Mouse (Mus musculus): ENCODE results near the gene Vti1b. TPM values are rescaled to one million over a fixed set of nuclear protein-coding genes. Genes with fewer than 3 reads are reported as not detected.

Gene Vti1b
- polyA plus RNA-seq, 1 experiment from 2014 or later: 97.7 TPM

GRCm38 (mm10) chr12:79134676-79135075 is 37.8 kb downstream of the Vti1b start:
- H3K36me3 ChIP-seq: no peaks in the 10 kb centered on the region
- H3K27me3 ChIP-seq: peaks cover 40% of the 10 kb centered on the region
- H3K4me1 ChIP-seq: peaks cover 26% of the 10 kb centered on the region
- H3K4me2 ChIP-seq: no peak overlapping the region
- no peak overlapping the region for H3K4me3 ChIP-seq (replicated peaks)
- no peak for ATAC-seq (replicated peaks; ENCODE audit: low FRiP score)
- H3K27ac ChIP-seq: 0 out of 2 replicates have a peak overlapping the region, but pooled peaks have one; percentile 34
- H3K9ac ChIP-seq: no peak overlapping the region
- WGBS: 44% methylated on average over 8 of the region's 8 CpGs
- H3K9me3 ChIP-seq (replicated peaks): no peaks in the 10 kb centered on the region

- no peak for ATAC-seq (replicated peaks; ENCODE audit: low FRiP score)
- WGBS: 23% methylated on average over 5 of the region's 5 CpGs
Measured at GRCm38 (mm10) chr12:79131706-79132460, 40.6 kb downstream of the Vti1b start.

GRCm38 (mm10) chr12:79131178-79131675 is 41.2 kb downstream of the Vti1b start:
- Histone ChIP-seq H3K27me3 (peaks cover 43% of the 10 kb centered on the region), H3K36me3 (no peaks in the 10 kb centered on the region), H3K9me3 (replicated peaks) (no peaks in the 10 kb centered on the region), H3K27ac (no peak overlapping the region), H3K4me1 (peaks cover 26% of the 10 kb centered on the region), H3K4me3 (replicated peaks) (peak overlapping the region; percentile 52), H3K4me2 (peak overlapping the region; percentile 93), H3K9ac (peak overlapping the region; percentile 35; the same call in 1 of the 2 replicates)
- WGBS: under 1% methylated on average over 22 of the region's 22 CpGs
- ATAC-seq (replicated peaks; ENCODE audit: low FRiP score): no peak

More at GRCm38 (mm10) chr12:79131706-79132460, 40.6 kb downstream of the Vti1b start:
- 0 out of 2 replicates have a peak overlapping the region, but pooled peaks have one; percentile 35 for H3K9ac ChIP-seq
- H3K36me3 ChIP-seq: no peaks in the 10 kb centered on the region
- H3K4me2 ChIP-seq: peak overlapping the region; percentile 93
- no peaks in the 10 kb centered on the region for H3K9me3 ChIP-seq (replicated peaks)
- H3K4me1 ChIP-seq: peaks cover 26% of the 10 kb centered on the region
- peaks cover 43% of the 10 kb centered on the region for H3K27me3 ChIP-seq
- H3K27ac ChIP-seq: no peak overlapping the region
- peak overlapping the region; percentile 52 for H3K4me3 ChIP-seq (replicated peaks)

- Histone ChIP-seq H3K9ac (peak within 1 kb of the TSS; percentile 35; the same call in 1 of the 2 replicates), H3K9me3 (replicated peaks) (no peaks in the 10 kb centered on the region), H3K4me1 (peaks cover 25% of the 10 kb centered on the region), H3K36me3 (no peaks in the 10 kb centered on the region), H3K27me3 (peaks cover 43% of the 10 kb centered on the region), H3K4me2 (peak within 1 kb of the TSS; percentile 93), H3K27ac (no peak within 1 kb of the TSS), H3K4me3 (replicated peaks) (peak within 1 kb of the TSS; percentile 52)
- under 1% methylated on average over 47 of the region's 47 CpGs for WGBS
- ATAC-seq (replicated peaks; ENCODE audit: low FRiP score): peak; percentile 99
Measured at GRCm38 (mm10) chr12:79130299-79131177, 41.9 kb downstream of the Vti1b start, which contains the start of gene Arg2. Gene Arg2, plus strand, starts transcription at chr12:79130777.

GRCm38 (mm10) chr12:79122820-79123219 is 49.6 kb downstream of the Vti1b start:
- no peak for ATAC-seq (replicated peaks; ENCODE audit: low FRiP score)
- no peak overlapping the region for H3K9ac ChIP-seq
- H3K4me3 ChIP-seq (replicated peaks): no peak overlapping the region
- no peaks in the 10 kb centered on the region for H3K9me3 ChIP-seq (replicated peaks)
- H3K4me1 ChIP-seq: no peaks in the 10 kb centered on the region
- no peaks in the 10 kb centered on the region for H3K27me3 ChIP-seq
- no peak overlapping the region for H3K27ac ChIP-seq
- WGBS: 32% methylated on average over 3 of the region's 3 CpGs
- H3K36me3 ChIP-seq: no peaks in the 10 kb centered on the region
- H3K4me2 ChIP-seq: no peak overlapping the region

GRCm38 (mm10) chr12:79118991-79119390 is 53.5 kb downstream of the Vti1b start:
- H3K4me1 ChIP-seq: no peaks in the 10 kb centered on the region
- no peak overlapping the region for H3K4me2 ChIP-seq
- WGBS: 88% methylated on average over 4 of the region's 4 CpGs
- no peak for ATAC-seq (replicated peaks; ENCODE audit: low FRiP score)
- H3K27me3 ChIP-seq: no peaks in the 10 kb centered on the region
- H3K9me3 ChIP-seq (replicated peaks): no peaks in the 10 kb centered on the region
- no peak overlapping the region for H3K9ac ChIP-seq
- H3K27ac ChIP-seq: no peak overlapping the region
- H3K36me3 ChIP-seq: no peaks in the 10 kb centered on the region
- no peak overlapping the region for H3K4me3 ChIP-seq (replicated peaks)

Other genes starting within 250 kb of the Vti1b start
- gene Tmem229b, start 165.0 kb downstream of the Vti1b start, polyA plus RNA-seq (2015; fragmentation: Nextera tagmentation; extraction: Ambion mirVana): 4.2 and 4.5 TPM in 2 replicates
- 6.3 and 7.0 TPM in 2 replicates for gene Plekhh1, start 143.5 kb downstream of the Vti1b start, polyA plus RNA-seq (2015; fragmentation: Nextera tagmentation; extraction: Ambion mirVana)
- 31.7 and 36.2 TPM in 2 replicates for gene Pigh, start 83.0 kb downstream of the Vti1b start, polyA plus RNA-seq (2015; fragmentation: Nextera tagmentation; extraction: Ambion mirVana)
- gene Arg2, start 41.9 kb downstream of the Vti1b start, polyA plus RNA-seq (2015; fragmentation: Nextera tagmentation; extraction: Ambion mirVana): 13.2 and 14.6 TPM in 2 replicates
- gene Rdh11, start 19.6 kb upstream of the Vti1b start, polyA plus RNA-seq (2015; fragmentation: Nextera tagmentation; extraction: Ambion mirVana): 25.9 and 26.8 TPM in 2 replicates
- 2.4 and 3.1 TPM in 2 replicates for gene Rdh12, start 36.2 kb upstream of the Vti1b start, polyA plus RNA-seq (2015; fragmentation: Nextera tagmentation; extraction: Ambion mirVana)
- 14.4 and 15.4 TPM in 2 replicates for gene Zfyve26, start 123.6 kb upstream of the Vti1b start, polyA plus RNA-seq (2015; fragmentation: Nextera tagmentation; extraction: Ambion mirVana)
- 7.8 and 8.2 TPM in 2 replicates for gene Rad51b, start 124.6 kb upstream of the Vti1b start, polyA plus RNA-seq (2015; fragmentation: Nextera tagmentation; extraction: Ambion mirVana)